Mouse (Mus musculus) midbrain, embryonic 10.5 days (tissue): ENCODE measurements at regions not wholly inside any gene's neighbourhood (a gene's known extent, or its start where the extent isn't known, plus 50 kb on each side); places are given as distances from the start of the nearest gene placed in this dataset.
"Not testable (repeated sequence)": the region's sequence is repeated elsewhere in the genome, so short reads cannot be mapped to it uniquely, and the experiment has no call there.

Experiments
- DNase-seq: peaks from one replicate; pipeline ENCODE4 v3.0.0-alpha.2; 2017; ENCODE audit warnings: low spot score
- H3K27ac ChIP-seq: fragments of 300-500 bp; sonication (generic); replicated peaks from 2 replicates; pipeline ENCODE4 v1.5.1; 2016; ENCODE audit warnings: mild to moderate bottlenecking
- H3K27me3 ChIP-seq: fragments of 300-500 bp; sonication (generic); 2 replicates; pipeline ENCODE4 v1.6.1; 2016; ENCODE audit warnings: low read depth, mild to moderate bottlenecking; ENCODE audit not compliant: poor library complexity, severe bottlenecking
- H3K36me3 ChIP-seq: fragments of 300-500 bp; sonication (generic); 2 replicates; pipeline ENCODE4 v1.6.1; 2016; ENCODE audit warnings: mild to moderate bottlenecking, moderate library complexity
- H3K4me1 ChIP-seq: fragments of 300-500 bp; sonication (generic); 2 replicates; pipeline ENCODE4 v1.6.1; 2016
- H3K4me3 ChIP-seq: fragments of 300-500 bp; sonication (generic); 2 replicates; pipeline ENCODE4 v1.5.1; 2016; ENCODE audit warnings: mild to moderate bottlenecking, moderate library complexity
- H3K9me3 ChIP-seq: fragments of 300-500 bp; sonication (generic); replicated peaks from 2 replicates; pipeline ENCODE4 v1.6.1; 2016; ENCODE audit warnings: mild to moderate bottlenecking
- WGBS: fragments of 180-500 bp; shearing (Covaris S2); methylation state at CpG from one replicate; pipeline ENCODE4 v1.1.7; 2016; 5-methylcytosine and 5-hydroxymethylcytosine counted together

DNA sequence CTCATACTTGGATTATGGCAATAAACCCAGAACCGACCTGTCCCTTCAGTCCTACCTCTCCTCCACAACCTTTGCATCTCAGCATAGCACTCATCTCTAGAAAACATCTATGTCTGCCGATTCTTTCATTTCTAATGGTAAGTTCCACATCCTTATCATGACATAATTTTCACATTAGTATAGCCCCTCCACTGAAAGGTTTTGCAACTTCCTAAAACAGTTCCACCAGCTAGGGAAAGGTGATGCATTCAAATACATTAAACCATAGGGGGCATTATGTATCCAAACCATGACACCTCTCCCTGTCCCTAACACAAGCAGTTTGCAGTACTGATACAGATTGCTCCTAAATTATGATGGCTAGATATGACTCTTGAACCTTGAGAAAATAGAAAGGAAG, 268.0 kb downstream of the Gm11232 start:
- H3K27me3 ChIP-seq = peaks cover 10% of the 10 kb centered on the region; the same call in 1 of the 2 replicates
- WGBS = 89% methylated on average over 2 of the region's 2 CpGs

DNA sequence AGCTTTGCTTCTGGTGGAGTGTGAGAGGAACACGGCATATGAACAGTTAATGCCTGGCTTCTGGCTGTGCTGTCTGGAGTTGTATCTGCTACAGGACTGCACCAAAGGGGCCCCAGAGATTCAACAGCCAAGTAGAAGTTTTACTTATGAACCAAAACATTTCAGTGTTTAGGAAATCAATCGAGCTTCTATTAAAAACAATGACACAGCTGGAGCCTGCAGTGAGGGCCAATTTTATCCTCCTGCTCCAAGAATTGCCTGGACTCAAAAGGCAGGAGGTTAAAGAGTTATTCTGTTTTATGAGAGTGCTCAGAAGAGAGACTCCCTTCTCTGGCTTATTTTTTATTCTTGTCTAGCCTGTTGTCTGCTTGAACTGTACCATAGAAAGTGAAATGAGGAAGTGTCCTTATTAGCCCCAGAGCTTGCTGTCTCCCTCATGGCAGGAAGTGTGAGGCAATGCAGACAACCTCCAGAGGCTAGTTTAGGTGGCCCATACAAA, 269.1 kb downstream of the Gm11232 start:
- peaks cover 10% of the 10 kb centered on the region; the same call in 1 of the 2 replicates for H3K27me3 ChIP-seq
- no peak for DNase-seq

More for the DNA sequence above, 268.0 kb downstream of the Gm11232 start:
- no peak overlapping the region for H3K4me3 ChIP-seq
- no peak overlapping the region for H3K27ac ChIP-seq
- DNase-seq = no peak
- H3K9me3 ChIP-seq = no peaks in the 10 kb centered on the region
- no peaks in the 10 kb centered on the region for H3K36me3 ChIP-seq
- peaks cover 18% of the 10 kb centered on the region for H3K4me1 ChIP-seq

DNA sequence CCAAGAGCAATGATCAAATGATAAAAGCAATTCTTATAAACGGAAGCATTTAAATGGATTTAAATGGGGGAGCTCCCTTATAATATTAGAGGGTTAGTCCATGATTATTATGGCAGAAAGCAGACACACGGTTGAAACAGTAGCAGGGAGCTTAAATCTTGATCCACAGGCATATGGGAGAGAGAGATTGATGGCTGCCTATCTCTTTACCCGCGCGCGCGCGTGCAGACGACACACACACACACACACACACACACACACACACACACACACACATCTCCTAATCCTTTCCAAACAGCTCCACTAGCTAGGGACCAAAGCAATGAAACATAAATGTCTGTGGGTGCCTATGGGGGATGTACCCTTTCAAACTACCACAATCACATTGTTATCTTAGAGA, 269.7 kb downstream of the Gm11232 start:
- H3K36me3 ChIP-seq = no peaks in the 10 kb centered on the region
- H3K27ac ChIP-seq = no peak overlapping the region
- no peaks in the 10 kb centered on the region for H3K9me3 ChIP-seq
- H3K27me3 ChIP-seq = peaks cover 10% of the 10 kb centered on the region; the same call in 1 of the 2 replicates
- DNase-seq = no peak
- H3K4me3 ChIP-seq = no peak overlapping the region
- H3K4me1 ChIP-seq = peaks cover 35% of the 10 kb centered on the region
- WGBS = 93% methylated on average over 9 of the region's 9 CpGs

More for the DNA sequence above, 269.1 kb downstream of the Gm11232 start:
- Histone ChIP-seq H3K4me1 (peaks cover 29% of the 10 kb centered on the region), H3K4me3 (no peak overlapping the region), H3K36me3 (no peaks in the 10 kb centered on the region), H3K27ac (no peak overlapping the region), H3K9me3 (no peaks in the 10 kb centered on the region)
- WGBS = 46% methylated on average over 2 of the region's 2 CpGs

DNA sequence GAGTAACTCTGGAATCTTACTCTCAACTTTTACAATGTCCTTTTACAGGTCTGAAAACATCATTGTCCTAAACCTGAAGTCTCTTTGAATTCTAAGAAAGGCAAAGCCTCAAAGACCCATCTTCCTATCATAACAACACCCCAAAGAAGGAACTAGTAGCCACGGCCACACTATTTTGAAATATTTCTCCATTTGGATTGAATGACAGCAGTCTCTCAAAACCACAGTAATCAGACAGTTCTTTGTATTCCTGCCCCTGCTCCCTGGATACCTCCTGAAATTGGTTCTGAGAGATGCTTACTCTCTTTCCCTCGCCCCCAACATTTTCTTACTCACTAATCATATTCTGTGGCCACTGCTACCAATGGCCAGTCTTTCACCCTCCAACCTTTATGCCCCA, 276.8 kb downstream of the Gm11232 start:
- Histone ChIP-seq H3K27me3 (peaks cover 5% of the 10 kb centered on the region; the same call in 1 of the 2 replicates), H3K9me3 (no peaks in the 10 kb centered on the region), H3K4me1 (peaks cover 40% of the 10 kb centered on the region), H3K27ac (no peak overlapping the region), H3K36me3 (no peaks in the 10 kb centered on the region), H3K4me3 (no peak overlapping the region)
- DNase-seq = no peak
- 80% methylated on average over 2 of the region's 2 CpGs for WGBS

DNA sequence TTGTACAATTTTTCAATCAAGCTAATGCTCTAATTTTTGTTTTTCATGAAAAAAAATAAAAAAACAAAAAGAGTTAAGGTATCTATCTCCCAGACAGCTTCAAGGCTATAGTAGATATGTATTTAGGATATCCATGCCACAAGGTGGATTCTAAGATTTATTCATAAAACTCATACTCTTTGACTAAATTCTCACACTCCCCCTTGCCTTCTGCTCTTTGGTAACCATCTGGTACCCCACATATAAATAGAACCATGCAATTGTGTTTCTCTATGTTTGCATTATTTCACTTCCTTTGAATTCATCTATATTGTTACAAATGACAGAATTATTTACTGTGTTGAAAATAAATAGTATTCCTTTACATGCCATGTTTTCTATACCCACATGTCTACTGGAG, 287.2 kb downstream of the Gm11232 start:
- Histone ChIP-seq H3K36me3 (no peaks in the 10 kb centered on the region), H3K4me1 (no peaks in the 10 kb centered on the region), H3K27me3 (no peaks in the 10 kb centered on the region), H3K27ac (no peak overlapping the region), H3K4me3 (no peak overlapping the region), H3K9me3 (no peaks in the 10 kb centered on the region)
- DNase-seq = no peak

DNA sequence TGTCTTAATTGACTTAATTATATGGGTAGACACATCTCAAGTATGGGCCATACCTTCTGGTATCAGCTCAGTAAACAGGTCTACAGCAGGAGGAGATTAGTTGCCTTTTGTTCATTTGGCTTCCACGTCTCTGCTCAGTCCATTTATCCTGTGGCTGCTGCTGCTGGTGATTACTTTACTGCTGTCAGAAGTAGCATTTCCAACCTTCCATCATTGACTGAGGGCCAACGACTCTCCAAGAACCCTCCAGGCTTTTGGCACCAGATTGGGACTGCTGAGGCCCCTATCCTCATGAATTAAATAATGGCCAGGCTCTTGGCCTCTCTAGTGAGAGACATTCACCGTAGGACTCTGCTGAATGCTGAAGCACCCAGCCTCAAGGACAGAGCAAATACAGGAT, 303.0 kb downstream of the Gm11232 start:
- H3K27ac ChIP-seq = no peak overlapping the region
- no peaks in the 10 kb centered on the region for H3K4me1 ChIP-seq
- H3K9me3 ChIP-seq = no peaks in the 10 kb centered on the region
- 53% methylated on average over 3 of the region's 3 CpGs for WGBS
- no peak overlapping the region for H3K4me3 ChIP-seq
- no peak for DNase-seq
- no peaks in the 10 kb centered on the region for H3K36me3 ChIP-seq
- no peaks in the 10 kb centered on the region for H3K27me3 ChIP-seq

DNA sequence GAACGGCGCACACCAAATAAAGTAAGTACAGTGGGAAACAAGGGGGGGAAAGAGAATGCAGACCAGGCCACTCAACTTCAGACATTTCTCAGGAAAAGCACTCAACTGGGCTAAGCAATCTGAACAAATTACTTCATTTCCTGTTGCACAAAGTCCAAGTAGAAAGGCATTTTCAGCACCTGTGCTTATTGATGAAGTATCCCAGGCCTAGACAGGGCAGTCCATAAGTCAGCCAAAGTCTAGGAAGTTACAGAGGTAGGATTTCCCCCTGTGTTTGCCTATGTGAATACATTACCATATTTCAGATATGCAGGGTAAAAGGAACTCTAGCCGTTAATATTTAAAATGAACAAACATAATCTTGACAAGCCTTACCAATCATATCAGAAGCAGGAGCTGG, 304.3 kb downstream of the Gm11232 start:
- H3K4me3 ChIP-seq = no peak overlapping the region
- no peaks in the 10 kb centered on the region for H3K36me3 ChIP-seq
- no peaks in the 10 kb centered on the region for H3K9me3 ChIP-seq
- H3K27me3 ChIP-seq = no peaks in the 10 kb centered on the region
- no peaks in the 10 kb centered on the region for H3K4me1 ChIP-seq
- 93% methylated on average over 3 of the region's 3 CpGs for WGBS
- DNase-seq = no peak
- H3K27ac ChIP-seq = no peak overlapping the region

DNA sequence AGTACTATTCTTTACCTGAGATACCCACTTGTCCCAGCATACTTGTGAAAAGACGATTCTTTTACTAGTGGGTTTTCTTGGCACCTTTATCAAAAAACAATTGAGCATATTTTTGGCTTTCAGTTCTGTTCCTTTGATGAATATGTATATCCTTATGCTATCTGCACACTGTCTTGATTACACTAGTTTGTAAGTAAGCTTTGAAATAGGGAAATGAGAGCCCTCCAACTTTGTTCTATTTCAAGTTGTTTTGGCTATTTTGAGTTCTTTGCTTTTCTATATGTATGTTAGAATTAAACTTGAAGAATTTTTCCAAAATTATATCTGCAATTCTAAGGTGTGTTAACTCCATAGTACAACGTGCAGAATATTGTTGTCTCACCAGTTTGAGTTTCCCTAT, 311.3 kb downstream of the Gm11232 start:
- no peaks in the 10 kb centered on the region for H3K4me1 ChIP-seq
- H3K4me3 ChIP-seq = no peak overlapping the region
- H3K9me3 ChIP-seq = no peaks in the 10 kb centered on the region
- no peak overlapping the region for H3K27ac ChIP-seq
- 93% methylated on average over 2 of the region's 2 CpGs for WGBS
- no peak for DNase-seq
- H3K27me3 ChIP-seq = no peaks in the 10 kb centered on the region
- no peaks in the 10 kb centered on the region for H3K36me3 ChIP-seq

DNA sequence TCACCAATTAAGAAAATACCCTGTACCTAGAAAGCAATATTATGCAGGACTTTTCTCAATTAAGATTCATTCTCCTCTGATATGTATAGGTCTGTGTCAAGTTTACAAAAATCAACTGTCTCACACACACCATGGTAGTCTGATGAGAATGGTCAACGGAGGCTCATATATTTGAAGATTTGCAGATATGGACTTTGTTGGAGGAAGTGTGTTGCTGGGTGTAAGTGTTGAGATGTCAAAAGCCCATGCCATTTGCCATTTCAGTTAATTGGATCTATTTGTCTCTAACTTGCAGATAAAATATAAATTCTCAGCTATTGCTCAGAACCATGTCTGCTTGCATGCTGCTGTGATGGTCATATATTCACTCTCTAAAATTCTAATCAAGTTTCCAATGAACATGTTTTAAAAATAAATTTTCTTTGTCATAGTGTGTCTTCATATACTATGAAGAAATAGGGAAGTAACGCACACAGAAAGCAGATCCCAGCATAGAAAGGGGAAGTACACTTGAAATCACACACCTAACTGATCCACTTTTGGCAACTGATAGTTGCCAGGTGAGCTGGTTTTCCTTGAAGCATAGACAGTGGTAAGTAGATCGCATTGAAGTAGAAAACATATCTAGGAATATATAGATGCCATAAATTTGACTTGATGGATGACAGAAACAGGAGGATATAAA, 326.4 kb downstream of the Gm11232 start:
- Histone ChIP-seq H3K36me3 (no peaks in the 10 kb centered on the region), H3K27ac (no peak overlapping the region), H3K4me1 (no peaks in the 10 kb centered on the region), H3K4me3 (no peak overlapping the region), H3K27me3 (no peaks in the 10 kb centered on the region), H3K9me3 (no peaks in the 10 kb centered on the region)
- DNase-seq = no peak
- WGBS = 95% methylated on average over 3 of the region's 3 CpGs

DNA sequence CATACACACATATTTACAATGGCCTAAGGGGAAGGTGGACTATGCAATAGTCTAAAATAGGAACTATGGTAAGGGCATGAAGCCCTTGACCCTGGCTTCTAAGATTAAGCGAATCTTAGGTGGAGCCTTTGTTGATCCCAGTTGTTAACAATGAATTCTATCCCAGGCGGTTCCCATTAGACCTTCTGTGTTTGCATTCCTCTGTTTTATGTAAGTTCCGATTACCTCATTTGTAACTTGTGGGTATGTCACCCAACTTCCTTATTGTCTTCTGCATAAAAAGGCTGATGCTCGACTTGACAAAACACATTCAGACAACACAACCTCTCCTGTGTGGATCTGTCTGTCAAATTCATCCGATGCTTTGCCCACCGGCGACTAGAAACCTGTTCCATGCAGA, 335.6 kb downstream of the Gm11232 start:
- not testable (repeated sequence) for H3K36me3 ChIP-seq, H3K27me3 ChIP-seq, H3K27ac ChIP-seq, H3K4me3 ChIP-seq, H3K4me1 ChIP-seq, DNase-seq, H3K9me3 ChIP-seq
- WGBS = 90% methylated on average over 7 of the region's 7 CpGs

DNA sequence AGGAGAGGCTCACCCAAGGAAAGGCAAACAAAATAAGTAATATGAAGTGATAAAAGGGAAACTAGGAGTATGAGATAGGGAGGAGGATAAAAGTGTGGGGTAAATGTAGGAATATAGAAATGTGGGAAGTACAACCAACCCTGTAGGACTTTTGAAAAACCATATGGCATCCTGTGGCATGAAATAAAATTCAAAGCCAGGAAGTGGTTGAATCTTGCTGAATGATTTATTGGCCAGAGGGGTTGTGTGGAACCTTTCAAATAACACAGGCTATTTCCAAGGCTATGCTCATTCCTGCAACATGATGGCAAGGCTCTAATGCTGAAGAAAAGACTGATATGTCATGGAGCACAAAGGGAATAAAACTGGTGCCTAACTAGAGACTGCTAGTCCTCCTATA, 347.9 kb downstream of the Gm11232 start:
- Histone ChIP-seq H3K27me3 (no peaks in the 10 kb centered on the region), H3K4me3 (no peak overlapping the region), H3K9me3 (no peaks in the 10 kb centered on the region), H3K36me3 (no peaks in the 10 kb centered on the region), H3K4me1 (no peaks in the 10 kb centered on the region), H3K27ac (no peak overlapping the region)
- no peak for DNase-seq

DNA sequence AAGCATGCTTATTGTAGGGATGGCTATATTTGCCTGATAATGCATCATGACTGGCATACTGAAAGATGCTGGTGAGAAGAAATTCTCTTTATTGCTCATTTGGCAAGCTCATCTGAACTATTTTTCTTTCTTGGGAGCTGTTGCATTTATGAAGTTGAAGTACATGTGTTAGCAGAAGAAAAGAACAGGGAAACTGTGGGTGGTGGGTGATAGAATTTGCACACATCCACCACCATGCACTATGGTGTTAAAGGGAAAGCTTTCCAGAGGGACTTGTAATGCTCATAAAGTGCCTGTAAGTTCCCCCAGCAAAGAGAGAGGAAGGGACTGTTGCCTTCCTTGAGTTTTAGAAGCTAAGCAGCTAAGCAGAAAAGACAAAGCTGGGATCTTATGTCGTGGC, 367.3 kb downstream of the Gm11232 start:
- no peaks in the 10 kb centered on the region for H3K4me1 ChIP-seq
- no peaks in the 10 kb centered on the region for H3K9me3 ChIP-seq
- 95% methylated on average over 1 of the region's 1 CpGs for WGBS
- DNase-seq = no peak
- H3K36me3 ChIP-seq = no peaks in the 10 kb centered on the region
- no peaks in the 10 kb centered on the region for H3K27me3 ChIP-seq
- H3K27ac ChIP-seq = no peak overlapping the region
- no peak overlapping the region for H3K4me3 ChIP-seq

DNA sequence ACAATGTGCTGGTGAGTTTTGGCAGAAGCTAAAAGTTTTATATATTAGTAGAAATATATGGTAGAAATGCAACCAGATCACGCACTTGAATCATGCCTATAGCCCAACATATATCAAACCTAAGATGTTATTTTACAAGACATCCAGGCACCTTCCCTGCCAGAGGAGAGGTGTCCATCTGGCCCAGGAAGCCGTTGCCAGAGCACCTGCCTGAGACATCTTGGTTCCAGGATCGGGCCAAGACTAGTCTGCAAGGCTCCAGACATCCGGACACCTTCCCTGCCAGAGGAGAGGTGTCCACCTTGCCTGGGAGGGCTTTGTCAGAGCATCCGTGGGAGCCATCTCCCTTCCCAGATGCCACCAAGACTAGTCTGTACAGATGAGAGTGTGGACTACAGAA, 388.5 kb downstream of the Gm11232 start:
- Histone ChIP-seq H3K4me1 (no peaks in the 10 kb centered on the region), H3K27ac (no peak overlapping the region), H3K4me3 (no peak overlapping the region), H3K36me3 (no peaks in the 10 kb centered on the region), H3K9me3 (0 out of 2 replicates have a peak, but pooled peaks cover 2% of the 10 kb centered on the region), H3K27me3 (no peaks in the 10 kb centered on the region)
- WGBS = 94% methylated on average over 5 of the region's 5 CpGs
- no peak for DNase-seq

DNA sequence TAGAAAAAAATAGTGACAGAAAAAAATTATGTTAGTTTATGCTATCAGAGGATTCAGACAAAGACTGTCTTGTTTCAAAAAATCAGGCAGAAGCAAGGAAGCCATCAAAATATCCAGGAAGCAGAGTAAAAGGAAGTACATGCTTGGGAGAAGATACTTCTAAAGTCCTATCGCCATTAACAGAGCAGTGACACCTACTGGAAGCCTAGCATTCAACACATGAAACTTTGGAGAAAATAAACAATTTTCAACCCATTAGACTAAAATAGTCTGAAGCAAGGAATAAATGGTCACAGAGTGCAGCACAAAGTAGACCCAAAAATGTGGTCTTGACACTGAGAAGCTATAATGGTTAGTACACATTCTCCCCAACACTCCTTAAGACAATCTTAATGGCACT, 394.0 kb downstream of the Gm11232 start:
- Histone ChIP-seq H3K4me1 (no peaks in the 10 kb centered on the region), H3K4me3 (no peak overlapping the region), H3K27ac (no peak overlapping the region), H3K27me3 (no peaks in the 10 kb centered on the region), H3K36me3 (no peaks in the 10 kb centered on the region), H3K9me3 (no peaks in the 10 kb centered on the region)
- no peak for DNase-seq
- 77% methylated on average over 1 of the region's 1 CpGs for WGBS
